Mouse (Mus musculus) testis, adult 2 months (tissue): Measurements from ENCODE around the gene Hoxb1.

Source experiments
- CTCF ChIP-seq: fragments of 200-500 bp; IDR thresholded peaks from 2 replicates; pipeline ENCODE4 v1.5.1; 2012; ENCODE audit warnings: low read depth, mild to moderate bottlenecking, inconsistent platforms, low read length, moderate library complexity; ENCODE audit not compliant: control insufficient read depth, insufficient read depth, insufficient replicate concordance
- POLR2A ChIP-seq: fragments of 200-500 bp; IDR thresholded peaks from 2 replicates; pipeline ENCODE4 v1.6.1; 2012; ENCODE audit warnings: low read depth, mild to moderate bottlenecking, inconsistent platforms, low read length, moderate library complexity; ENCODE audit not compliant: control insufficient read depth

DNA sequence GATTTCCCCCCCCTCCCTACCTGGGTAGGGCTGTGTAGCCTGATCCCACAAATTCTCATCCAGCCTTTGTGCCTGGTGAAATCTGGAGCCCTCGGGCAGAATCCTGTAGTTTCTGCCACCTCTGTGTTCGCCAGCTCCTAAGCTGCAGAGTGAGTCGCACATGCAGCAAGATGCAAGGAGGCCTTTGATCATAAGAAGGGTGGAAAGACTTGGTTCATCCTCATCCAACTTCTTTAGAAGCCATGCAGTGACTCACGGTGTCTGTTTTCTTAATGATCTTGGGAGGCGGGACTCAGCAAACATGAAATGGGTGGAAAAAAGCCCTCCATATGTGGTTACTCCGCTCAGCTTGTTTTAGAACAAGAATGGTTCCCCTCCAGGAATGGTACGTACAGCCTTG lies 39.3 kb downstream of the Hoxb1 start:
- TF ChIP-seq POLR2A (no peak), CTCF (no peak)
